Mouse (Mus musculus): ENCODE results near the gene Gabrr2. TPM values are rescaled to one million over a fixed set of nuclear protein-coding genes. Genes with fewer than 3 reads are reported as not detected.

Gabrr2 gene
- polyA plus RNA-seq, 1 experiment = not detected

DNA sequence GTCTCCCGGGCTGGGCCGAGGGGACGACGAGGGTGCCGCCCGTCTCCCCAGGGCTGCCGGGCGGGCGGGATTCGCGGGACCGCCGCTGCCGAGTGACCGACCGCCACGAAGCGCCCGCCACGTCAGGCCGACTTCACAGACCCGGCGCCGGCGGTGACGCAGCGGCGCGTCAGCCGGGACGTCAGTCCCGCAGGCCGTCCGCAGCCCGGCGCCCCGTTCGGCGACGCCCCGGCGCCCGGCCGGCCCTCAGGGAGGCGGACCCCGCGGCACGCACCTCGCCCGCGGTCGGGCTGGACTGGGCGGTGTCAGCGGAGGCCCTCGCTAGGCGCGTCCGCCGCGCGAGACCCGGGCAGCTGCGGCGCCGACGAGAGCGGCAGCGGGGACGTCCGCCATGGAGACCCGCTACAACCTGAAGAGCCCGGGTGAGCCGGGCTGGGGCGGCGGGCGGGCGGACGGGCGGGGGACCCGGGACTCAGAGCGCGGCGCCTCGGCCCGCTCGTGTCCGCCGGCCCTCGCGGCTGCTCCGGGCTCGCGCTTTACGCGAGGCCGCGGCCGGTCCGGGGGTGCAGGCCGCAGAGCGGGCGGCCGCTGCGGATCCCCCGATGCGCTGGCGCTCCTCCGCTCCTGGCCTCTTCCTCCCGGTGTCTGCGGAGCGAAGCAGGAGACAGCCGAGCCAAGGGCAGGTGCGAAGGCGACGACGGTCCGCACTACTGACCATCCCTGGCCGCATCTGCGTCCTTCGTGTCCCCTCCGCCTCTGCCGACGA, 31.4 kb upstream of the Gabrr2 start, which contains the start of gene Ube2j1:
Ube2j1 (plus strand) TSS at position 222 of the 766 bp plus-strand sequence.
- H3K9ac ChIP-seq (ENCODE audit: low read depth, poor library complexity, severe bottlenecking) = peak within 1 kb of the TSS; percentile 99
- TF ChIP-seq EP300 (IDR thresholded peaks at IDR 0.05; ENCODE audit: insufficient read depth, low read depth, low read length) (no peak), POLR2A (IDR thresholded peaks at IDR 0.05; ENCODE audit: insufficient read depth, low read length) (no peak), CTCF (IDR thresholded peaks at IDR 0.05; ENCODE audit: low read depth, low read length) (no peak)
- H3K4me1 ChIP-seq (ENCODE audit: control insufficient read depth, insufficient read depth, low read length) = no peaks in the 10 kb centered on the region
- peaks cover 6% of the 10 kb centered on the region for H3K27me3 ChIP-seq (ENCODE audit: control insufficient read depth, insufficient read depth, low read length, poor library complexity, severe bottlenecking)
- H3K9me3 ChIP-seq (replicated peaks; ENCODE audit: control insufficient read depth, insufficient read depth, low read length, poor library complexity, severe bottlenecking) = peaks cover 3% of the 10 kb centered on the region; the same call in 1 of the 2 replicates
- H3K36me3 ChIP-seq (ENCODE audit: control insufficient read depth, insufficient read depth, low read length, poor library complexity, severe bottlenecking) = no peaks in the 10 kb centered on the region
- H3K4me3 ChIP-seq (ENCODE audit: low read depth, low read length) = peak within 1 kb of the TSS; percentile 99
- no peak within 1 kb of the TSS for H3K27ac ChIP-seq (ENCODE audit: insufficient read depth, low read length)

DNA sequence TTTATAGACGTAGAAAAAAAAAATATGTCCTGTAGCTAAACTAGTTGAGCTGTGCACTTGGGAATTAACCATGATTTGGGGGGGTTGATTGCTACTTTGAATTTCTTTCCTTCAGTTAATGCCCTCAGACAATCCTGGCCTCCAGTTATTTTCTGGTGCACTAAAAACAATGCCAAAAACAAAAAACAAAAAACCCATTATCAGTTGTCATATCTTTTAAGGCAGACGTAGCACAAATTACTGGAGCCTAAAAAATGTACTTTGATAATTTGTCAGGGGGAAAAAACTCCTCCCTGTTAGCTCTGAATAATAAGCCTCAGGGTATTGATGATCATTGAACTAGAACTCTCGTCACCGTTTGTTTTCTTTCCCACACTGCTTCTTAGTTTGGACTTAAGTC, 30.8 kb upstream of the Gabrr2 start:
- H3K27me3 ChIP-seq (ENCODE audit: control insufficient read depth, insufficient read depth, low read length, poor library complexity, severe bottlenecking) = peaks cover 6% of the 10 kb centered on the region
- peak overlapping the region; percentile 99 for H3K4me3 ChIP-seq (ENCODE audit: low read depth, low read length)
- H3K27ac ChIP-seq (ENCODE audit: insufficient read depth, low read length) = no peak overlapping the region
- H3K9me3 ChIP-seq (replicated peaks; ENCODE audit: control insufficient read depth, insufficient read depth, low read length, poor library complexity, severe bottlenecking) = peaks cover 3% of the 10 kb centered on the region; the same call in 1 of the 2 replicates
- H3K4me1 ChIP-seq (ENCODE audit: control insufficient read depth, insufficient read depth, low read length) = no peaks in the 10 kb centered on the region
- H3K9ac ChIP-seq (ENCODE audit: low read depth, poor library complexity, severe bottlenecking) = peak overlapping the region; percentile 99
- no peak for TF ChIP-seq EP300 (IDR thresholded peaks at IDR 0.05; ENCODE audit: insufficient read depth, low read depth, low read length)
- TF ChIP-seq CTCF (IDR thresholded peaks at IDR 0.05; ENCODE audit: low read depth, low read length) = no peak
- no peak for TF ChIP-seq POLR2A (IDR thresholded peaks at IDR 0.05; ENCODE audit: insufficient read depth, low read length)
- no peaks in the 10 kb centered on the region for H3K36me3 ChIP-seq (ENCODE audit: control insufficient read depth, insufficient read depth, low read length, poor library complexity, severe bottlenecking)

DNA sequence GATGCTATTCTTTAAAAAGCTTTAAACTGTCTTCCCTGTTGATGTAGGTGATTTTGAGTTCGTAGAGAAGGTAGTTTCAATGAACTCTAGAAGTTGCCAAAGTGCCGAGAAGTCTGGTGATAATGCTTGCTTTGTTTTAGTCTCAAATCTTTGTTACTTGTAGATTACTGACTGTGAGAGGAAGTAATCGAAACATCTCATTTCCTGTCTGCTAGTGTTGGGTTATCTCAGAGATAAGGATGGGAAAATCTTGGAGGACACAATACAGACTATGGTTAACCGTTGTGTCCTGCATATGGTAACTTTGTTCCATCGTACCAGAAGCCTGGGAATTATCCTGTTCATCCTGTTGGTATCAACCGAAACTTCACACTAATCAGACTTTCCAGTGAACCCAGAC, 29.3 kb upstream of the Gabrr2 start:
- no peak for TF ChIP-seq POLR2A (IDR thresholded peaks at IDR 0.05; ENCODE audit: insufficient read depth, low read length)
- no peak for TF ChIP-seq EP300 (IDR thresholded peaks at IDR 0.05; ENCODE audit: insufficient read depth, low read depth, low read length)
- no peak for TF ChIP-seq CTCF (IDR thresholded peaks at IDR 0.05; ENCODE audit: low read depth, low read length)
- H3K9me3 ChIP-seq (replicated peaks; ENCODE audit: control insufficient read depth, insufficient read depth, low read length, poor library complexity, severe bottlenecking) = peaks cover 3% of the 10 kb centered on the region; the same call in 1 of the 2 replicates
- H3K27ac ChIP-seq (ENCODE audit: insufficient read depth, low read length) = no peak overlapping the region
- peaks cover 6% of the 10 kb centered on the region for H3K27me3 ChIP-seq (ENCODE audit: control insufficient read depth, insufficient read depth, low read length, poor library complexity, severe bottlenecking)
- no peaks in the 10 kb centered on the region for H3K4me1 ChIP-seq (ENCODE audit: control insufficient read depth, insufficient read depth, low read length)
- no peaks in the 10 kb centered on the region for H3K36me3 ChIP-seq (ENCODE audit: control insufficient read depth, insufficient read depth, low read length, poor library complexity, severe bottlenecking)
- H3K9ac ChIP-seq (ENCODE audit: low read depth, poor library complexity, severe bottlenecking) = no peak overlapping the region
- H3K4me3 ChIP-seq (ENCODE audit: low read depth, low read length) = no peak overlapping the region

GRCm38 (mm10) chr4:33039826-33040225, 23.0 kb upstream of the Gabrr2 start:
- H3K27ac ChIP-seq (ENCODE audit: insufficient read depth, low read length) = no peak overlapping the region
- H3K4me3 ChIP-seq (ENCODE audit: low read depth, low read length) = no peak overlapping the region
- H3K36me3 ChIP-seq (ENCODE audit: control insufficient read depth, insufficient read depth, low read length, poor library complexity, severe bottlenecking) = peaks cover 3% of the 10 kb centered on the region
- no peak for TF ChIP-seq EP300 (IDR thresholded peaks at IDR 0.05; ENCODE audit: insufficient read depth, low read depth, low read length)
- no peak for TF ChIP-seq POLR2A (IDR thresholded peaks at IDR 0.05; ENCODE audit: insufficient read depth, low read length)
- no peak for TF ChIP-seq CTCF (IDR thresholded peaks at IDR 0.05; ENCODE audit: low read depth, low read length)
- H3K27me3 ChIP-seq (ENCODE audit: control insufficient read depth, insufficient read depth, low read length, poor library complexity, severe bottlenecking) = no peaks in the 10 kb centered on the region
- H3K4me1 ChIP-seq (ENCODE audit: control insufficient read depth, insufficient read depth, low read length) = no peaks in the 10 kb centered on the region
- H3K9me3 ChIP-seq (replicated peaks; ENCODE audit: control insufficient read depth, insufficient read depth, low read length, poor library complexity, severe bottlenecking) = peaks cover 3% of the 10 kb centered on the region; the same call in 1 of the 2 replicates
- H3K9ac ChIP-seq (ENCODE audit: low read depth, poor library complexity, severe bottlenecking) = no peak overlapping the region

- Histone ChIP-seq H3K9me3 (replicated peaks; ENCODE audit: control insufficient read depth, insufficient read depth, low read length, poor library complexity, severe bottlenecking) (no peaks in the 10 kb centered on the region), H3K9ac (ENCODE audit: low read depth, poor library complexity, severe bottlenecking) (no peak overlapping the region), H3K4me1 (ENCODE audit: control insufficient read depth, insufficient read depth, low read length) (no peaks in the 10 kb centered on the region), H3K27ac (ENCODE audit: insufficient read depth, low read length) (no peak overlapping the region), H3K27me3 (ENCODE audit: control insufficient read depth, insufficient read depth, low read length, poor library complexity, severe bottlenecking) (no peaks in the 10 kb centered on the region), H3K4me3 (ENCODE audit: low read depth, low read length) (no peak overlapping the region), H3K36me3 (ENCODE audit: control insufficient read depth, insufficient read depth, low read length, poor library complexity, severe bottlenecking) (peaks cover 8% of the 10 kb centered on the region)
- TF ChIP-seq EP300 (IDR thresholded peaks at IDR 0.05; ENCODE audit: insufficient read depth, low read depth, low read length) = no peak
- no peak for TF ChIP-seq CTCF (IDR thresholded peaks at IDR 0.05; ENCODE audit: low read depth, low read length)
- TF ChIP-seq POLR2A (IDR thresholded peaks at IDR 0.05; ENCODE audit: insufficient read depth, low read length) = no peak
Observed at GRCm38 (mm10) chr4:33049601-33050000, 13.2 kb upstream of the Gabrr2 start.

DNA sequence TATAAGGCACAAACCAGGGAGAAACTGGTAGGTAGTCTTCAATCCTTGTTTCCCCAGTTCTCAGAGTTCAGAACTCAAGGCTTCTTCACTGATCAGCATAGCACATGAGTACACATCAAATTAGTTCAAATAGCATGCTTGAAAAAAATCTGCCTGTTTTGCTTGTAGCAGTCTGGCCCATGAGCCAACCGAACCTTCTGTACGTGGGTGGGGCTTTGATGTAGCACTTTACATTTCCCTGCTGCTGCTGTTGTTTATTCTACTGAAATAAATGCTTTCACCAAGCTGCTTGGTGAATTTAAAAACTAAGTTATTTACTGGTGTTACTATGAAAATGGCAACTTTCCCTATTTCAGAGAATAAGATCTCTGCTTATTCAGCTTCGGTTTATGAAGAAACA, 10.7 kb upstream of the Gabrr2 start:
- Histone ChIP-seq H3K36me3 (ENCODE audit: control insufficient read depth, insufficient read depth, low read length, poor library complexity, severe bottlenecking) (no peaks in the 10 kb centered on the region), H3K27ac (ENCODE audit: insufficient read depth, low read length) (no peak overlapping the region)

More for the DNA sequence above, 10.7 kb upstream of the Gabrr2 start:
- no peak overlapping the region for H3K4me3 ChIP-seq (ENCODE audit: low read depth, low read length)
- H3K27me3 ChIP-seq (ENCODE audit: control insufficient read depth, insufficient read depth, low read length, poor library complexity, severe bottlenecking) = no peaks in the 10 kb centered on the region
- no peak overlapping the region for H3K9ac ChIP-seq (ENCODE audit: low read depth, poor library complexity, severe bottlenecking)
- TF ChIP-seq POLR2A (IDR thresholded peaks at IDR 0.05; ENCODE audit: insufficient read depth, low read length) (no peak), EP300 (IDR thresholded peaks at IDR 0.05; ENCODE audit: insufficient read depth, low read depth, low read length) (no peak), CTCF (IDR thresholded peaks at IDR 0.05; ENCODE audit: low read depth, low read length) (no peak)
- no peaks in the 10 kb centered on the region for H3K9me3 ChIP-seq (replicated peaks; ENCODE audit: control insufficient read depth, insufficient read depth, low read length, poor library complexity, severe bottlenecking)
- H3K4me1 ChIP-seq (ENCODE audit: control insufficient read depth, insufficient read depth, low read length) = no peaks in the 10 kb centered on the region

All from ES-Bruce4 (cell line).